Mouse (Mus musculus) heart, adult 10 weeks (tissue): ENCODE results near the gene Flna. TPM values are rescaled to one million over a fixed set of nuclear protein-coding genes. Genes with fewer than 3 reads are reported as not detected.

ENCODE experiments used
- polyA plus RNA-seq: library from polyadenylated mRNA; stranded (reverse); fragments of 350-450 nt; fragmentation: Illumina TruSeq; extraction: RNeasy Lipid Tissue Mini Kit (QIAGEN cat#74804); gene quantifications from one replicate; pipeline ENCODE4 v1.2.3, GENCODE M21; 2014; ENCODE audit warnings: low read depth, low replicate concordance

The Flna gene
- 157 TPM for polyA plus RNA-seq

GRCm38 (mm10) chrX:74249615-74250014, at the start of gene Flna:
TSS of gene Flna (minus strand) at chrX:74249820.

GRCm38 (mm10) chrX:74296538-74297448, 47.2 kb upstream of the Flna start, which contains the start of gene Atp6ap1:
TSS of gene Atp6ap1 (plus strand) at chrX:74297097.

GRCm38 (mm10) chrX:74281732-74282394, 32.2 kb upstream of the Flna start, which contains the start of the genes Taz and Dnase1l1:
TSS of gene Taz (plus strand) at chrX:74281912.
TSS of gene Dnase1l1 (minus strand) at chrX:74282337.

GRCm38 (mm10) chrX:74270062-74270901, 20.7 kb upstream of the Flna start, which contains the start of gene Rpl10:
TSS of gene Rpl10 (plus strand) at chrX:74270812.

GRCm38 (mm10) chrX:74254153-74254887, 4.7 kb upstream of the Flna start, which contains the start of gene Emd:
TSS of gene Emd (plus strand) at chrX:74254687.

GRCm38 (mm10) chrX:74176959-74177358, 72.7 kb downstream of the Flna start, which contains the start of gene Tktl1:
TSS of gene Tktl1 (plus strand) at chrX:74177259.

Other genes starting within 250 kb of the Flna start
- gene Irak1, start 225.9 kb downstream of the Flna start, polyA plus RNA-seq: 71.6 TPM
- gene Opn1mw, start 122.4 kb downstream of the Flna start, polyA plus RNA-seq: not detected
- gene Mecp2, start 114.5 kb downstream of the Flna start, polyA plus RNA-seq: 20.1 TPM
- not detected for gene Tex28, start 82.0 kb downstream of the Flna start, polyA plus RNA-seq
- not detected for gene Tktl1, start 72.6 kb downstream of the Flna start, polyA plus RNA-seq
- 58.3 TPM for gene Emd, start 4.9 kb upstream of the Flna start, polyA plus RNA-seq
- 920 TPM for gene Rpl10, start 21.0 kb upstream of the Flna start, polyA plus RNA-seq
- gene Taz, start 32.1 kb upstream of the Flna start, polyA plus RNA-seq: 89.4 TPM
- 20.8 TPM for gene Dnase1l1, start 32.5 kb upstream of the Flna start, polyA plus RNA-seq
- gene Atp6ap1, start 47.3 kb upstream of the Flna start, polyA plus RNA-seq: 178 TPM
- 84.5 TPM for gene Gdi1, start 55.2 kb upstream of the Flna start, polyA plus RNA-seq
- 33.4 TPM for gene Fam50a, start 63.2 kb upstream of the Flna start, polyA plus RNA-seq
- gene Plxna3, start 79.2 kb upstream of the Flna start, polyA plus RNA-seq: 2.0 TPM
- 31.3 TPM for gene Lage3, start 103.8 kb upstream of the Flna start, polyA plus RNA-seq
- gene Ubl4a, start 123.4 kb upstream of the Flna start, polyA plus RNA-seq: 73.7 TPM
- gene Slc10a3, start 123.5 kb upstream of the Flna start, polyA plus RNA-seq: 7.1 TPM
- 25.7 TPM for gene Fam3a, start 143.5 kb upstream of the Flna start, polyA plus RNA-seq
- gene Ikbkg, start 143.5 kb upstream of the Flna start, polyA plus RNA-seq: 23.9 TPM
- gene G6pdx, start 179.4 kb upstream of the Flna start, polyA plus RNA-seq: 8.7 TPM
- gene Gm6880, start 231.6 kb upstream of the Flna start, polyA plus RNA-seq: not detected